Mouse (Mus musculus): Measurements from ENCODE around the gene Ifna12.

DNA sequence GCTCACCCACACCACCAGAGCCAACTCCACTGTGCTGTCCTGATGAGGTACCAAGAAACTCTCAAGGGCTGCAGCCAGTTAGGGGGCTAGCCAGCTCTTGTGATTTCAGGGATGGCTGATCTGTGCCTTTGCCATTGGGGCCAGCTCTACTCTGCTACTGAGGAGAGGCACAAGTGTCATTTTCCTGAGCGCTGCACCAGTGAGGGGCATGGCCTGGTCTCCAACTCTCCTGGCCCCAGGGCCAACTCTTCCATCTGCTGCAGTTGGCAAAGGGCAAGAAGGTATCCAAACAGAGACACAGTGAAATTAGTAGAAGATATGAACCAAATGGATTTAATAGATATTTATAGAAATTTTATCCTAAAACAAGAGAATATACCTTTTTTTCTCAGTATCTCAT, 41.4 kb downstream of the Ifna12 start:
- TF ChIP-seq POLR2A (IDR thresholded peaks at IDR 0.05; ENCODE audit: insufficient read depth, low read depth, low read length) (no peak), EP300 (IDR thresholded peaks at IDR 0.05; ENCODE audit: insufficient read depth, low read depth, low read length) (no peak)

Data from heart, adult 2 months (tissue).